ENCODE assay signal across 9 mouse cellular contexts in genomic region chr12:11455549-11456194, GRCm38 (mm10). TPM values are rescaled to one million over a fixed set of nuclear protein-coding genes. Genes with fewer than 3 reads are reported as not detected.
DNase-seq lines count a peak whose midpoint lies in the region; ATAC-seq and TF ChIP-seq lines count a peak whose summit lies in the region.
"Had no signal": no experiment of that assay in that cellular context is flagged by ENCODE, and none has a peak within 500 bp of the region (broad histone marks: within the 10 kb centered on the region; RNA-seq: fewer than 3 reads in every experiment).

Gene Rad51ap2 (plus strand): TSS chr12:11456079.

- intact Hi-C loops in left cerebral cortex, postnatal 4 days (cut with DNase I): no loop called here

- peaks cover 12% of the 10 kb centered on the region; the same call in 1 of the 2 replicates for H3K27me3 ChIP-seq in embryonic facial prominence, embryonic 10.5 days (replicated peaks; ENCODE audit: low read depth, poor library complexity, severe bottlenecking)
- peaks cover 10% of the 10 kb centered on the region for H3K27me3 ChIP-seq in midbrain, embryonic 10.5 days (ENCODE audit: low read depth, poor library complexity, severe bottlenecking)

- DNase-seq in embryonic facial prominence, embryonic 10.5 days (ENCODE audit: low spot score): peak; percentile 99
- DNase-seq in heart, adult 11 months: peak; percentile 96
- peak; percentile 77 for DNase-seq in kidney, adult 11 months
- DNase-seq in left cerebral cortex, postnatal 4 days: peak; percentile 96
- peak; percentile 96 for DNase-seq in midbrain, embryonic 10.5 days (ENCODE audit: low spot score)
- DNase-seq in skeletal muscle tissue, adult 2 months (ENCODE audit: low read depth, low spot score): peak; percentile 51

- no peak for TF ChIP-seq CTCF in bone marrow macrophage, adult 2 months (IDR thresholded peaks at IDR 0.05; ENCODE audit: low read depth, low read length)

- H3K9me3 ChIP-seq in embryonic facial prominence, embryonic 10.5 days: no peaks in the 10 kb centered on the region
- H3K9me3 ChIP-seq in midbrain, embryonic 10.5 days (replicated peaks): no peaks in the 10 kb centered on the region

- no peaks in the 10 kb centered on the region for H3K36me3 ChIP-seq in embryonic facial prominence, embryonic 10.5 days (replicated peaks)
- H3K36me3 ChIP-seq in midbrain, embryonic 10.5 days: no peaks in the 10 kb centered on the region

- ATAC-seq in monocyte, adult 5-6 weeks (replicated peaks; ENCODE audit: insufficient number of reproducible peaks, low FRiP score, low TSS enrichment, poor library complexity, severe bottlenecking): no peak

- H3K4me3 ChIP-seq in bone marrow macrophage, adult 2 months (ENCODE audit: insufficient read depth, low read length): peak within 1 kb of the TSS; percentile 59
- H3K4me3 ChIP-seq in embryonic facial prominence, embryonic 10.5 days: peak within 1 kb of the TSS; percentile 68
- H3K4me3 ChIP-seq in midbrain, embryonic 10.5 days: peak within 1 kb of the TSS; percentile 65

- 2% methylated on average over 40 of the region's 40 CpGs for WGBS in embryonic facial prominence, embryonic 10.5 days
- under 1% methylated on average over 40 of the region's 40 CpGs for WGBS in midbrain, embryonic 10.5 days

- no peak for TF ChIP-seq POLR2A in bone marrow macrophage, adult 2 months (IDR thresholded peaks at IDR 0.05; ENCODE audit: borderline replicate concordance, low read depth, low read length)

- H3K27ac ChIP-seq in bone marrow macrophage, adult 2 months (ENCODE audit: insufficient read depth, low read depth, low read length): no peak within 1 kb of the TSS
- H3K27ac ChIP-seq in embryonic facial prominence, embryonic 10.5 days (replicated peaks): peak within 1 kb of the TSS; percentile 80
- peak within 1 kb of the TSS; percentile 81 for H3K27ac ChIP-seq in midbrain, embryonic 10.5 days (replicated peaks)

- 0 out of 2 replicates have a peak, but pooled peaks cover 3% of the 10 kb centered on the region for H3K4me1 ChIP-seq in bone marrow macrophage, adult 2 months (ENCODE audit: control insufficient read depth, insufficient read depth, low read length)
- peaks cover 7% of the 10 kb centered on the region for H3K4me1 ChIP-seq in embryonic facial prominence, embryonic 10.5 days
- peaks cover 5% of the 10 kb centered on the region for H3K4me1 ChIP-seq in midbrain, embryonic 10.5 days

RNA-seq across cellular contexts. Expression of gene Rad51ap2, which starts in this region (rescaled TPM):
- polyA plus RNA-seq in bone marrow macrophage, adult 2 months (2012; ENCODE audit: insufficient read depth, insufficient read length, missing spikeins): not detected in 2 replicates
- polyA plus RNA-seq in embryonic facial prominence, embryonic 10.5 days (2016; fragmentation: Nextera tagmentation; extraction: Ambion mirVana): 0.26 and 0.36 TPM in 2 replicates
- 1 to 10 TPM; 2.0 TPM for total RNA-seq in left cerebral cortex, postnatal 4 days (2021)
- polyA plus RNA-seq in midbrain, embryonic 10.5 days (2016; fragmentation: Nextera tagmentation; extraction: Ambion mirVana): 0.28 and 0.63 TPM in 2 replicates
- total RNA-seq in monocyte, adult 5-6 weeks (2017): not detected in 3 replicates
- polyA plus RNA-seq: large intestine, adult 2 months had no signal

Comparison
In these comparisons a context has a peak if more than half of its experiments do, and no peak if none do; other contexts are left out.
1. Peak in DNase-seq, H3K4me3 ChIP-seq and H3K27ac ChIP-seq in embryonic facial prominence, embryonic 10.5 days; RNA of the gene not detected or under 1 TPM.
2. Peak in DNase-seq, H3K4me3 ChIP-seq and H3K27ac ChIP-seq in midbrain, embryonic 10.5 days; RNA of the gene not detected or under 1 TPM.